Mouse (Mus musculus) brain, embryonic 18.5 days (tissue): ENCODE measurements at regions not wholly inside any gene's neighbourhood (a gene's known extent, or its start where the extent isn't known, plus 50 kb on each side); places are given as distances from the start of the nearest gene placed in this dataset.
"Not testable (repeated sequence)": the region's sequence is repeated elsewhere in the genome, so short reads cannot be mapped to it uniquely, and the experiment has no call there.

Experiments used
- DNase-seq: peaks from one replicate; pipeline ENCODE4 v3.0.0-alpha.2; 2012; ENCODE audit warnings: low read depth, low spot score

DNA sequence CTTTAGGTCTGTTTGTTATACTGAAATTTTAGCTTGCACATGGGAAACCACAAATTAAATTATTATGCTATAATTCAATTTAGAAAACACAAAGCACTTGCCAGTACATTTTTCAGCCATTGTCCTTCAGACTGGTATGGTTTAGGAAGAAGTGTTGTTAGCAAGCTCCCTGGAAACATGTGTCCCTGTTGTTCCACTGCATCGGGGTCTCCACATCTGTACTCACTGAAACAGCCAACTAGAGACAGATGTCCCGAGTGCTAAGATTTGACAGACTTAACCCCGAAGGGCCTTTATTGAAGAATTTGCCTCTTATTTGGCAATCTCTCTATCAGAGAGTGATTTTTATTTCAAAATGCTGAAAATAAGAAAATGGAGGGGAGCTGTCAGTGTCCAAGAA, 362.6 kb downstream of the Rfpl4b start:
- DNase-seq: no peak

DNA sequence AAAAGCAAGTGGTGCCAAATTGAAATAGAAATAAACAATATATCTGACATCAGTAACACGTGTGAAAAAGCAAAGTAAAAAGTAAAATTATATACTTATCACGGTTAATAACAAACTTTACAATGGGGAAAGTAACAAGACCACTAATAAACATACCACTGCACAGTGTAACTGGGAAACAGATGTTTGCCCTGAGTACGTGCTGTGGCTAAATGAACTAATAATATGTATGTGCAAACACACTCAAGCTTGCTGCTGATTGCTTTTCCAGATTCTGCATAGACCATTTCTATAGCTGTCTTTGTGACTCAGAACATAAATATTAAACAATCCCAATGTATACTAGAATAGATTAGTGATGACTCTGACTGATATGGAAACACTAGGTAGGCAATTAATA, 363.2 kb downstream of the Rfpl4b start:
- DNase-seq: no peak

DNA sequence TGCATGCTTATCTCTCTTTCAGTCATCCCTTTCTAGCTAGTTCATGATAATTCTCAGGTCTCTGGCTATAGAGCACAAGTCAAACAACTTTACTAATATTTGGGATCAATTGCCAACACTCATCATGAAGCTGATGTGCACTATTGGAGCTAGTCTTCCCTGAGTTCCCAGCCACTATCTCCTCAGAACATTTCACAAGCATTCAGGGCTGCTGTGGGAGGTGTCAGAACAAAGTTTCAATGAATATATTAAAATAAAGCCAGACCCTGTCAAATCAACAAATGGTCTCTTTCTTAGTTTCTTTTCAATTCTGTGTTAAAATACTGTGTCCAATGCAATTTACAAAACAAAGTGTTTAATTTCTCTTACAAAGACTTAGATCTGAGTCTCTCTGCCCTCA, 364.8 kb downstream of the Rfpl4b start:
- DNase-seq: no peak

DNA sequence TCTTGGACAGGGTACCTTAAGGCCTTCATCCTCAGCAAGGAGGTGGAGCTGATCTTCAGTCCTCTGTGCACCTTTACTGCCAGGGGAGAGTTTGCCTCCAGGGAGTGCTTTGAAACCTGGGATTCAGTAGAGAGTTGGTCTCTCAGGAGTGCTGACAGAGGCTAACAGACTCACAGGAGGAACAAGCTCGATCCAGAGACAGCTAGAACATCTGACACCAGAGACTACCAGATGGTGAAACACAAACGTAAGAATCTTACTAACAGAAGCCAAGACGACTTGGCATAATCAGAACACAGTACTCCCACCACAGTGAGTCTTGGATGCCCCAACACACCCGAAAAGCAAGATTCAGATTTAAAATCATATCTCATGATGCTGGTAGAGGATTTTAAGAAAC, 372.3 kb downstream of the Rfpl4b start:
- no peak for DNase-seq

DNA sequence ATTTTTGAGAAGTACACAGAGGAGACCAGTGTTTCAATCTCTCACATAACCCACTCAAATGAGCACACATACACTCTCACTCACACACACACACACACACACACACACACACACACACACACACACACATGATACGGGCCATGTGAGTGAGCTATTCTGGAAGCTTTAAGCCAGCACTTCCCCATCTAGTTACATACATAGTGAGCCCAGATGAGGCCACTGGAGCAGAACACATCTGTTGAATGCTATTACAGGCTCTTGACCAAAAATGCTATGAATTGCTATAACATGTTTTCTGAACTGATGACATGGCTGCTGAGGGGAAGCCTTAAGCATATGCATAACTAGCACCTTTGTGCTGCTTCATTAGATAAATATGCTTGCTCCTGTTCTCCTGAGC, 373.9 kb downstream of the Rfpl4b start:
- no peak for DNase-seq

DNA sequence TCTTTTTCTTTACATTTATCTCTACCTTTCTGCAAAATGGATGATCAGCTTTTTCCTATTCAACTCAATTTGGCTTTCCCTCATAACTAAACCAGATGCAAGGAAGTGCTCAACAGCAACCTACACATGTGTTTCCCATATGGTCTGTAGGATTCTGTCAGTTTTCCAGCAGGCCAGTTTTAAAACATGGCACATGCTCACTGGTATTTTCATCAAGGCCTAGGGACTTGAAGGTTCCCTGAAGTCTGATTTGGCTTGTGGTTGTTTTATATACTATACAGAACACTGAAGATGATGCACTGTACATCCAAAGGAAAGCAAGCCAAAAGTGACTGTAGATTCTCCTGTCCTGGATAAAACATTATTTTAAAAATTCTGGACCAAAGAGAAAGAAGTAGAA, 374.3 kb downstream of the Rfpl4b start:
- DNase-seq: no peak

DNA sequence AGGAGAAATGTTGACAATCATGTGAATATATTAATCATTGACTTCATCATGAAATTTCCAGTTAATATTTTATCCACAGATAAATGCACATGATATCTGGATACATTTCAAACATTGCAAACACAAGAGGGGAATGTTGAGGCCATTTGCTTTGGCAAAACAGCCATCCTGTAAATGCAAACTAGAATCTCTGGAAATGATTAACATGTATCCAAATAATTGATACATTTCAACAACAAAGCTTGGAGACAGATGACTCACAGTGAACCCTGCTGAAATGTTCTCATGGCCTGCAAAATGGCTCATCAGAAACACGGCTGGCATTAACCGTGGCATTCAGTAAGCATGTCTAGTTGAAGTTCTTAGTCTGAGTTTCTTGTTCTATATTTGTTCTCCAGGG, 382.3 kb downstream of the Rfpl4b start:
- DNase-seq: no peak

DNA sequence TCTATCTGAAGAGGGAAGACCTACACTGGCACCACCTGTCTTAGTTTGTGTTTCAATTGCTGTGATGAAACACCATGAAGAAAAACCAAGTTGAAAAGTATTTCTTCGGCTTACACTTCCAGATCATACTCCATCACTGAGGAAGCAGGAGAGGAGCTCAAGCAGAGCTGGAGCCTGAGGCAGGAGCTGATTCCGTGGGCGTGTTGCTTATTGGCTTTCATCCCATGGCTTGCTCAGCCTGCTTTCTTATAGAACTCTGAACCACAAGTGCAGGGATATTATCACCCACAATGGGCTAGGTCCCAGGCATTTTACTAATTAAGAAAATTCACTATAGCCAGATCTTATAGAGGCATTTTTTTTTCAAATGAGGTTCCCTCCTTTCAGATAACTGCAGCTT, 384.7 kb downstream of the Rfpl4b start:
- no peak for DNase-seq

DNA sequence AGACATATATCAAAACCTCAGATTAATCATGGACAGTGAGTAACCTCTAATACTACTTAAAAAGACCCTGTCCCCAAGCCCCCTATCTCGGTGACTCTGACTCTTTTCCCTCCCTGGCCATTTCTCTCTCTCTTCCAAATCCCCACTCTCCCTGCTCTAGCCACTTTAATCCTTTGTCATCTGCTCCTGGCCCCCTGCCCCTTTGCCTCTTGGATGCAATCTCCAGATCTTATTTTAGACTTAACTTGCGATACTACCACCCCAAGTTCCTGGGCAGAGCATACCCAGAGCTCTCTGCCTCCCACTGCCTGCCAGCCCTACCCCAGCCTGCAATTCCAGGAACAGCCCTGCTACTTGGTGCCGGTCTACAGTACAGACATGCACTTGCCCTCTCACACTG, 400.0 kb downstream of the Rfpl4b start:
- no peak for DNase-seq

DNA sequence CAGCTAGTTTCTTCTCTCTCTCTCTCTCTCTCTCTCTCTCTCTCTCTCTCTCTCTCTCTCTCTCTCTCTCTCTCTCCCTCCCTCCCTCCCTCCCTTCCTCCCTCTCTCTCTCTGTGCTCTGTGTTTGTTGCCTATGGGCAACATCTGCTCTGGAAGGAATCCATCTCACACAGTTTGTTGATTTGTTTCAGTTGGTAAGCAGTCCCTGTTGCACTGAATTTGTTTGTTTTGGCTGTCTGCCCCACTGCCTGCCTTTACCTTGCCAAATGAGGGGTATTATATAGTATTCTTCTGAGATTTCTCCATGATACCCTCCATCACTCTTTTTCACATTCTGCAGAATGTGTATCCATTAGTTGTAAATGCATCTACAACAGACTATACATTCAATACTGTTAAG, 401.8 kb downstream of the Rfpl4b start:
- no peak for DNase-seq

DNA sequence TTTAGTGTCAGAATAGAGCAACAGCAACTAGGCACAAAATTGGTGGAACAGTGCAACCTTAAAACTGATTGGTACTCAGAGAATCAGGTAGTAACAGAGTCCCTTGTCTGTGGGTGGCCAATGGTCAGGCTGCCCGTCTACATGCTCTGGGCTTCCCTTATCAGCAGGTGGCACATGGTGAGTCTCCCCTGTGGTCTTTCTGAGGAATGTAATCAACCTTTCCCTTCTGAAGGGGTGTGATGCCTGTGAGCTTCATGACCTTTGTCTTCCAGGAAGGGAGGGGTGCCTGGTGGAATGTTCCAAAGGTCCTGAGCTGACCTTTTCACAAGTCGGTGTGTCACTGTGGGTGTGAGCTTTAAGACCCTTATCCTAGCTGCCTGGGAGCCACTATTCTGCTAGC, 438.4 kb downstream of the Rfpl4b start:
- DNase-seq: no peak

DNA sequence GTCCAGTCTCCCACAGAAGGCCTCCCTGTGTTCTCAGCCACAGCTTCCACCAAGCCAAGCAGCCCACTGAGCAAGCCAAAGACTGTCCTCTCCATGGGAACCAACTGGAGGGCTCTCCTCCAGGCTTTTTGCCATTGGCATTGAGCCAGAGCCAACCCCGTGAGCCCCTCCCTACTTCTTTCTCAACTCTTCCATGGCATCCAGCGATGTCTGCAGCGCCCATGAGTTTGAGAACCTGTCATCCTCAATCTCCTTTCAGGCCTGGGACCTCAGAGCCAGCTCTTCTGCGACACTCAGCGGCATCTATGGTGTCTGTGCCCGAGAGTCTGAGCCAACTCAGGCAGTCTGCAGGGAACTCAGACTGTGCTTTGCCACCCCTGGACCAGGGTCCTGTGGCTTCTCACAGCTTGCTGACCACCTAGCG, 439.7 kb downstream of the Rfpl4b start:
- peak; percentile 42 for DNase-seq

DNA sequence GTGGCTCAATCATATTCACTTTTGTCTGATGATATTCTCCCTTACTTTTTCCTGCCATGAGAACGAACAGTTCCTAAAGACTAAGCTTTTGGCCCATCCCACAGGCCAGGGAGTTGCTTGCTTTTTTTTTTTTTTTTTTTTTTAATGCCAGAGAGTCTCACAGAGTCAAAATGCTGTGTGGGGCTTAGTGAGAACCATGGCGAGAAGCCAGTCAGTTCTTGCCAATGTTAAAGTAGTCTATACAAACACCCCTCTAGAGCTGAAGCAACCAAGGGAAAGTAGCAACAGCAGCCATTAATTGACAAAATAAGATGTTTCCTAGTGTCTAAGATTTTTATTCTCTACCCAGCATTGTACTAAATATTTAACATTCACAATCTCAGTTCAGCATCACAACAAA, 441.2 kb downstream of the Rfpl4b start:
- DNase-seq: no peak

DNA sequence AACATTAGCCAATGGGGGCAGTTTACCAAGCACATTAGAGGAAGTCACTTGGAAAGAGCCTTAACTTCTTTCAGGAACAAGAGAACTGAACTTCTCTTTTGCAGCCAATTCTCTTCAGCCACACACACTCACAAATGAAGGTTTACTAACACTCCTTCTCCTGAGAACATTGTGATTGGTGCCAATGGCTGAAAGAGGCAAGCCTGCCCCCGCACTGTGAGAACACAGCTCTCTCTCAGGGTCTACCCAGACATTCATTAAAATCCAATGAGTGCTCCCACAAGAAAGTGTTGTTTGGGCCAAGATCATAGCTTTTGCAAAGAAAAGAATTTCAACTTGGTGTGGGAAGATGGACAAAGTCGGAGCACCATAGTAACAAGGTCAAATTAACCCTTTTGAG, 454.8 kb downstream of the Rfpl4b start:
- DNase-seq: no peak

DNA sequence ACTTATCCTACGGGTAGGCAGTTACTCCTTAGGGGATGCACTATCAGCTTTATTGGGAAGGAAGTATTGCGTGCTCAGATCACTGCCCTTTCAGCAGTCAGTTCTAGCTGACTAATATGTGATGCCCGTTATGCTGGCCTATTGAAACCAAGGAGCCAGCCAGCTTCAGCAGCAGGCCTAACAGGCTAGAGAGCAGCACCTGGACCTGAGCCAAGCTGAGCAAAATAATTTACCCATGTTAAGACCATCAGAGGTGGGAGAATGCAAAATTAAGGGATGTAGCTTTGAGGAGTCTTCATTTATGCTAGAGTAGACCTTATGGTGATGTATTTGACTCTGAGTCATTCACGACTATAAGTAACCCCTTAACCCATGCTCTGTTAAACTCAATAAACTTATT, 456.7 kb downstream of the Rfpl4b start:
- DNase-seq: no peak

DNA sequence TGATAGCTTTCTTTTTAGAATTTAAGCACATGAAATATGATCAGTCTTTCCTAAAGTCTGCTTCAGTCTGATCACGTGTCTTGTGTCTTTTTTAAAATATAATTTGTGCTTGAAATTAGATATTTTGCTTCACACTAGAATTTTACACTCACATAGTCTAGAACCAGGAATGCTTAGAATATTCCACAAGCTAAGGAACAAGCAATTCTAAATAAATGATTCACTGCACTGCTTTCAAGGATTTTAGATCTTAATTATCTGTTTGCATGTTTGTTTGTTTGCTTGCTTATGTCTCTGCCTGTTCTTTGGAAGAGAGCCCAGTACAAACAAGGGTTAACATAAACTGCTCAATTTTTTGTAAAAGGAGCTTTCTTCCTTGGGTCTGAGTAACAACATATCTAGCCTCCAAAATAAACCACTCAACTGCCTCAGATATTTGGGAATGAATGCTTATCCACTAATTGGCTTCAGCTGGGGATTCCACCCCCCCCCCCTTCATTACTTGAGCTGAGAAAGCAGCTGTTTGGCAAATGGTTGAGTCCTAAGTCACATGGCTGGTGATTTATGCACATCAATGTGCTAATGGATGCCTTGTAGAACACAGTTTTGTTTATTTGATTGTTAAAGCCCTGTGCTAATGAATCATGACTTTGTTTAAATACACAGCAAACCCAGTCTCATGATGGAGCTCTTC, 463.9 kb downstream of the Rfpl4b start:
- peak; percentile 62 for DNase-seq

DNA sequence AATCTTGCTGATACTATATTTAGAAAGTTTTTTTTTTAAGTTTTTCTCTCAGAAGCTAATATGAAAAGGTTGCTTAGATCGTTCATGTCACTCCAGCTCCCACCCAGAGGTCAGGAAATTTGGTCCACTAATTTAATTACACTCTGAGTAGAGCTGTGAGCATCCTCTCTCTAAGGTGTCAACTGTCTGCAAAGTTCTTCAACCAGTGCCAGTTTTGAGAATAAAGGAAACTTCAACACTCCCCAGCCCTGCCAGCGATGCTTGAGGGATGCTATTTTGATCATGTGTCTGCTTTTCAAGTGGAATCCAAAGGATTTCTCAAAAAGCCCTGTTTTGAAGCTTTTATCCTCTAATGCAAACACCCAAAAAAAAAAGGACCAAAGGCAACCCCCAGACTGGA, 467.6 kb downstream of the Rfpl4b start:
- DNase-seq: no peak

DNA sequence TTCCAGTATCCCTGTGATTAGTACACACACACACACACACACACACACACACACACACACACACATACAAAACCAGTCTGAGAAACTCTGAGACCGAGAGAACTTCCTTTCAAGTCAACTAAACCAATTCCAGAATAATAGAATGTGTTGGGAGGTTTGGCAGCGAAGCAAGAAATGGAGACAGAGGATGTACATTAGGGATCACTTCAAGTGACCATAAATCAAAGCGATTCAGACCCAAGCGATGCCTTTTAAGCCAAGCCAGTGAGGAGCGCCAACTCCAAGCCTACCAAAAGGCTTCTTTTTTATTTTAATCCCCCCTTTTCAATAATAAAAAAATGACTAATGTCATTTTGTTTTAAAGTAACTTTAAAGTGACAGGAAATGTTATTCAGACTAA, 468.1 kb downstream of the Rfpl4b start:
- no peak for DNase-seq

DNA sequence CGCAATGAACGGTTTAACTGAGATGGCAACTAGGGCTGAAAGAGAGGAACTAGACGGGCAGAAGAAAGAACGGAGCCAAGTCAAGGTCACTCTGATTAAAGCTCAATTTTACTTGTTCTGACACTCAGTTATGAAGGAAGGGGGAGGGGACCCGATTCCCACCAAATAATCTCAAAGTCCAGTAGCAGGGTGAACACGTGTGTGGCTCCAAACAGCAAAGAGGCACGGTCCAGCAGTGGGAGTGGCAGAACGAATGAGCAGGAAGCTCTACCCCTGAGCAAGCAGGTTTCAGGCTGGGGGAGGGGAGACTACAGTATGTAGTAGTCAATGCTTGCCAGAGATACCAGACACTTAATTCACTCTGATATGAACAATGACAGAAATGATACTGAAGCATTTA, 474.6 kb downstream of the Rfpl4b start:
- DNase-seq: not testable (repeated sequence)

DNA sequence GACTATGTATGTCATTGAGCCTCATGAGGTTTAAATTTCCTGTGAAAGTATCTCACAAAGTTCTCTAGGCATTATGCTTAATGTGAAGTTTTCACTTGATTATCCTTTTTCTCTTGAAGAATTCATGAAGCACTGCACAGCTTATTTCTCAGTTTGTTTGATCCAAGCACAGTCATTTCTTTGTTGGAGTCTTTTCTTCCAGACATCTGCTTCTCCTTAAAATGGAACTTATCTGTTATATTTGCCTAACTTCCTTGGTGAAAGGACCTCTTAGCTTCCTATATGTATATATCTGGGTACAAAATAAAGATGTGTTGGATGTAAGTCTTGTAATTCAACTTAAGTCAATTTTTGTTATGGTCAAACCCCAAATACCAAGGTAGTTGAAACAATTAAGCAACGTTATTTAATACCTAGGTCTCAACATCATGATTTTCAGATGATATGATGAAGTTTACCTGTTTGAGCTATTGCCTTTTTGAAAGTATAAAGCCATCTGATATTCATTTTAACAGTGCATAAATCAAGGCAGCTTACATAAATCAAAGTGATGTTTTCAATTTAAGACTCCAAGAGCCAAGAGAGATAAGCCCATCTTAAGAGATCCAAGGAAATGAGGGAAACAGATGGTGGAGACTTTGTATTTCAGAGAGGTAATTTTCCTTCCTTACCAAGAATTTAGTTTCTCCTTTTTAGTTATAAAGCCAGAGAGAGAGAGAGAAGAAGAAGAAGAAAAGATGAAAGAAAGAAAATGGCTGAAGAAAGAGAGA, 481.0 kb downstream of the Rfpl4b start:
- no peak for DNase-seq

DNA sequence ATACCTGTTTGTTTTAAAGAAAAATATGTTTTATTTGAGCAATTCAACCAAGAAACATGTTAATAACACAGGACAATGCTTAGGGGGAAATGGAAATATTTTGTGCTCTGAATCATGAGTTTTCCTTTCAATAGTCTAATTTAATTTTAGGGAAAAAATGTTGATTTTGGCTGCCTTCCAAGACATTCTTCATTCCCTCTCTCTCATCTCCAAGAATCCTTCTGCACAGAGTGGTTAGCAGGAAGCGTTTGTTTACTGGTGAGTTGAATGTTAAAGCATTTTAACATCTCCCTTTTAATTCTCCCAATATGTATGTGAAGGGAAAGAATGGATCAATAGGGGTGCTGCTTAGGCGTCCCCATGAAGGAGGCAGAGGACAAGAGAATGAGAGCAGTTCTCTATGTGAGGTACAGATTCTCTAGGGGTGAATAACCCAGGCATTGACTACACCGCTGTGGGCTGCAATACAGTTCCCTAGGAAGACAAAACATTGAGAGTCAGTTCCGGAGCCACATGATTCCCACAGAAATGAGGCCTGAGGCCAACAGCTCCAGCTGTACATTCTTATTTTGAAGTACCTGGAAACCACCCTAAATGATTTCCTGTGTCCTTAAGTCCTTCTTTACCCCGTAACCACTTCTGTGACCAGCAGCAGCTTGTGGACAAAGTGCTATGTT, 512.7 kb downstream of the Rfpl4b start:
- no peak for DNase-seq

DNA sequence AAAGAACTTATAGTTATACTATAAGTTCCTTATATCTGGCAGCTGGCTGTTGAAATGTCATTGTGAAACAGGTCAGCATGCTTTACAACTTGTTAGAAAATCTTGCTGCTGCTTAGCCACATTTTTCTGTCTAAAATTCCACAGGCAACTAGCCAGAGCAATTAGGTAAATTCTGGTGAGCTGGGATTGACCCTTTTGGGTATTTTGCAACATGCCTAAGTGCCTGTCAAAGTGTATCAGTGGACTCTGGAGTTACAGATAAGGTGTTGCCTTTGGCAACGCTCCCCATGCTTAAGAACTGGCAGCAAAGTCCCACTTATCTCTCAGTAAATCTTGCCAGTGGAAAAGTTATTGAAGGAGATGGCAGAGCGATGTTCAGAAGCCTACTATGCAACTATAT, 525.9 kb downstream of the Rfpl4b start:
- no peak for DNase-seq

DNA sequence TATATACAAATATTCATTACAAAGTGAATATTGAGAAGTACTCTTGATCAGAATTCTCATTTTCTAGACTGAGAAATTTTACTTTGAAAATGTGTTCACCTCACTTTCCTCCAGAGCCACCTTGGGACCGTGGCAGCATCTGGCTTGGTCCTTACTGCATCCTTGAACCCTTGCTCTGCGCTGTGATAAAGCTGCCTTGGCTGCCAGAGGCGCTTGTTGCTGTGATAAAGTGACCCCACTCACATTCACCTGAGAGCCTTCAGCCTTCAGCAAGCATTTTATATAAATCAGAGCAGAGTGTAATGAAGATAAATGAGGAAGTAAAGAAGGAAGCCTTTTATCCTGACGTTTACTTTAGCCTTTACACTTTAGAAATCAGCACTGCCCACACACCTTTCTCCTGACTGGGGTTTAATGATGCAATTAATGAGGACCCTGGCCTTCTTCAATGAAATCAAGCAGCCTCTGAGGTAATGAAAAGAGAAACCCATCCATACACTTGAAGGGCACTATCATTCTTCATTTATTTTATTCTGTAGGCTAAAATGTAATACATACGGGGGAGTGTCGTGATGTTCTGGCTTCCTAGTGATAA, 532.8 kb downstream of the Rfpl4b start:
- no peak for DNase-seq
